Mouse (Mus musculus): ENCODE measurements around the gene Zbtb41.

DNA sequence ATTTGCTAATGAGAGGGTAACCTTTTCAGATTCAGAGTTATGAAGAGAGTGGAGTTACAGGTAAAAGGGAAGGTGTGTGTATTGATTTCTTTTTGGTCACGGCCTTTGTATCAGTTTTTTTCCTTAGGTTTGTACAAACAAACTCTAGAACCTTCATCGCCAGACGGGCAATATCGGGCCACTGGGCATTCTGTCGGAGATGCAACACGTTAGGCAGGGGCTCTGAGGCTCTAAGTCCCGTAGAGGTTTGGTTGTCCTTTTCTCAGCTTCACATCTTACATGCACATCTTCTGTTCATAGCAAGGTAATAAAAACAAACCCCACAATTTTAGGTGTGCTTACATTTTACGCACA lies 590 bp upstream of the Zbtb41 start:
- TF ChIP-seq POLR2A (IDR thresholded peaks at IDR 0.05; ENCODE audit: extremely low read depth, insufficient read depth, low read length): no peak
- TF ChIP-seq CTCF (IDR thresholded peaks at IDR 0.05; ENCODE audit: extremely low read depth, insufficient read depth, low read length): no peak
